Mouse (Mus musculus): ENCODE measurements around the gene Rtn2. TPM values are rescaled to one million over a fixed set of nuclear protein-coding genes. Genes with fewer than 3 reads are reported as not detected.

The Rtn2 gene
- polyA plus RNA-seq, 1 experiment from 2014 or later, result 5.6 TPM

GRCm38 (mm10) chr7:19337122-19337521 lies 54.7 kb downstream of the Rtn2 start:
- H3K27me3 ChIP-seq (ENCODE audit: low read depth, poor library complexity, severe bottlenecking), result peaks cover 27% of the 10 kb centered on the region
- WGBS, result 66% methylated on average over 10 of the region's 10 CpGs
- no peak overlapping the region for H3K4me3 ChIP-seq
- no peak overlapping the region for H3K27ac ChIP-seq
- no peaks in the 10 kb centered on the region for H3K9me3 ChIP-seq (replicated peaks)
- DNase-seq (ENCODE audit: low spot score), result no peak
- H3K4me1 ChIP-seq, result peaks cover 28% of the 10 kb centered on the region
- H3K36me3 ChIP-seq, result no peaks in the 10 kb centered on the region

- Histone ChIP-seq H3K4me3 (no peak overlapping the region), H3K4me1 (peaks cover 30% of the 10 kb centered on the region), H3K9me3 (replicated peaks) (no peaks in the 10 kb centered on the region), H3K27me3 (ENCODE audit: low read depth, poor library complexity, severe bottlenecking) (peaks cover 26% of the 10 kb centered on the region), H3K36me3 (no peaks in the 10 kb centered on the region), H3K27ac (no peak overlapping the region)
- 52% methylated on average over 2 of the region's 2 CpGs for WGBS
- no peak for DNase-seq (ENCODE audit: low spot score)
Measured at GRCm38 (mm10) chr7:19338060-19338459, 55.6 kb downstream of the Rtn2 start.

GRCm38 (mm10) chr7:19338596-19338995 lies 56.2 kb downstream of the Rtn2 start:
- H3K4me1 ChIP-seq, result peaks cover 29% of the 10 kb centered on the region
- no peak for DNase-seq (ENCODE audit: low spot score)
- no peak overlapping the region for H3K27ac ChIP-seq
- no peaks in the 10 kb centered on the region for H3K9me3 ChIP-seq (replicated peaks)
- no peaks in the 10 kb centered on the region for H3K36me3 ChIP-seq
- peaks cover 26% of the 10 kb centered on the region for H3K27me3 ChIP-seq (ENCODE audit: low read depth, poor library complexity, severe bottlenecking)
- H3K4me3 ChIP-seq, result no peak overlapping the region
- WGBS, result 76% methylated on average over 7 of the region's 7 CpGs

GRCm38 (mm10) chr7:19341250-19341649 lies 58.8 kb downstream of the Rtn2 start:
- DNase-seq (ENCODE audit: low spot score), result peak; percentile 29
- Histone ChIP-seq H3K4me1 (peaks cover 41% of the 10 kb centered on the region), H3K9me3 (replicated peaks) (no peaks in the 10 kb centered on the region), H3K27ac (no peak overlapping the region), H3K27me3 (ENCODE audit: low read depth, poor library complexity, severe bottlenecking) (peaks cover 18% of the 10 kb centered on the region), H3K36me3 (no peaks in the 10 kb centered on the region), H3K4me3 (peak overlapping the region; percentile 63; the same call in 1 of the 2 replicates)
- 20% methylated on average over 10 of the region's 10 CpGs for WGBS

- DNase-seq (ENCODE audit: low spot score), result peak; percentile 57
- peak overlapping the region; percentile 53; the same call in 1 of the 2 replicates for H3K27ac ChIP-seq
- H3K27me3 ChIP-seq (ENCODE audit: low read depth, poor library complexity, severe bottlenecking), result peaks cover 18% of the 10 kb centered on the region
- H3K4me3 ChIP-seq, result peak overlapping the region; percentile 63
- peaks cover 42% of the 10 kb centered on the region for H3K4me1 ChIP-seq
- 2% methylated on average over 41 of the region's 41 CpGs for WGBS
- H3K36me3 ChIP-seq, result 0 out of 2 replicates have a peak, but pooled peaks cover 2% of the 10 kb centered on the region
- H3K9me3 ChIP-seq (replicated peaks), result no peaks in the 10 kb centered on the region
Measured at GRCm38 (mm10) chr7:19341761-19342409, 59.5 kb downstream of the Rtn2 start.

- peak overlapping the region; percentile 63 for H3K4me3 ChIP-seq
- H3K36me3 ChIP-seq, result peaks cover 5% of the 10 kb centered on the region
- H3K27ac ChIP-seq, result 0 out of 2 replicates have a peak overlapping the region, but pooled peaks have one; percentile 53
- peaks cover 18% of the 10 kb centered on the region for H3K27me3 ChIP-seq (ENCODE audit: low read depth, poor library complexity, severe bottlenecking)
- WGBS, result under 1% methylated on average over 27 of the region's 27 CpGs
- no peaks in the 10 kb centered on the region for H3K9me3 ChIP-seq (replicated peaks)
- DNase-seq (ENCODE audit: low spot score), result peak; percentile 91
- H3K4me1 ChIP-seq, result peaks cover 42% of the 10 kb centered on the region
Measured at GRCm38 (mm10) chr7:19342481-19343027, 60.1 kb downstream of the Rtn2 start.

- DNase-seq (ENCODE audit: low spot score), result peak; percentile 81
- H3K27ac ChIP-seq, result no peak overlapping the region
- H3K4me3 ChIP-seq, result peak overlapping the region; percentile 63
- peaks cover 42% of the 10 kb centered on the region for H3K4me1 ChIP-seq
- peaks cover 18% of the 10 kb centered on the region for H3K27me3 ChIP-seq (ENCODE audit: low read depth, poor library complexity, severe bottlenecking)
- H3K9me3 ChIP-seq (replicated peaks), result no peaks in the 10 kb centered on the region
- peaks cover 13% of the 10 kb centered on the region for H3K36me3 ChIP-seq
- 3% methylated on average over 11 of the region's 11 CpGs for WGBS
Measured at GRCm38 (mm10) chr7:19343210-19343808, 60.9 kb downstream of the Rtn2 start.

GRCm38 (mm10) chr7:19344237-19344847 lies 61.9 kb downstream of the Rtn2 start, which contains the start of gene Ercc1:
Gene Ercc1 (plus strand): TSS chr7:19344778.
- H3K4me1 ChIP-seq, result peaks cover 42% of the 10 kb centered on the region
- H3K27ac ChIP-seq, result peak within 1 kb of the TSS; percentile 93
- peak within 1 kb of the TSS; percentile 65 for H3K4me3 ChIP-seq
- peaks cover 18% of the 10 kb centered on the region for H3K27me3 ChIP-seq (ENCODE audit: low read depth, poor library complexity, severe bottlenecking)
- H3K36me3 ChIP-seq, result peaks cover 23% of the 10 kb centered on the region
- no peak for DNase-seq (ENCODE audit: low spot score)
- H3K9me3 ChIP-seq (replicated peaks), result no peaks in the 10 kb centered on the region
- WGBS, result 31% methylated on average over 12 of the region's 12 CpGs

- H3K4me3 ChIP-seq, result peak overlapping the region; percentile 65
- peaks cover 30% of the 10 kb centered on the region for H3K36me3 ChIP-seq
- DNase-seq (ENCODE audit: low spot score), result peak; percentile 98
- WGBS, result under 1% methylated on average over 31 of the region's 31 CpGs
- H3K4me1 ChIP-seq, result peaks cover 42% of the 10 kb centered on the region
- peak overlapping the region; percentile 93 for H3K27ac ChIP-seq
- H3K27me3 ChIP-seq (ENCODE audit: low read depth, poor library complexity, severe bottlenecking), result peaks cover 18% of the 10 kb centered on the region
- no peaks in the 10 kb centered on the region for H3K9me3 ChIP-seq (replicated peaks)
Measured at GRCm38 (mm10) chr7:19344938-19345471, 62.6 kb downstream of the Rtn2 start.

Other genes starting within 250 kb of the Rtn2 start
- not detected in 2 replicates for gene Rsph6a, start 227.9 kb upstream of the Rtn2 start, polyA plus RNA-seq (2016; fragmentation: Nextera tagmentation; extraction: Ambion mirVana)
- 20.0 and 21.4 TPM in 2 replicates for gene Dmwd, start 206.4 kb upstream of the Rtn2 start, polyA plus RNA-seq (2016; fragmentation: Nextera tagmentation; extraction: Ambion mirVana)
- gene Dmpk, start 198.8 kb upstream of the Rtn2 start, polyA plus RNA-seq (2016; fragmentation: Nextera tagmentation; extraction: Ambion mirVana), result 7.2 and 8.7 TPM in 2 replicates
- gene Six5, start 188.0 kb upstream of the Rtn2 start, polyA plus RNA-seq (2016; fragmentation: Nextera tagmentation; extraction: Ambion mirVana), result 5.7 and 7.5 TPM in 2 replicates
- 1.1 and 2.2 TPM in 2 replicates for gene Gm4969, start 164.3 kb upstream of the Rtn2 start, polyA plus RNA-seq (2016; fragmentation: Nextera tagmentation; extraction: Ambion mirVana)
- 15.2 and 19.6 TPM in 2 replicates for gene Fbxo46, start 162.8 kb upstream of the Rtn2 start, polyA plus RNA-seq (2016; fragmentation: Nextera tagmentation; extraction: Ambion mirVana)
- gene Qpctl, start 133.3 kb upstream of the Rtn2 start, polyA plus RNA-seq (2016; fragmentation: Nextera tagmentation; extraction: Ambion mirVana), result 12.5 and 14.4 TPM in 2 replicates
- gene Snrpd2, start 132.9 kb upstream of the Rtn2 start, polyA plus RNA-seq (2016; fragmentation: Nextera tagmentation; extraction: Ambion mirVana), result 176 and 199 TPM in 2 replicates
- gene Gipr, start 116.5 kb upstream of the Rtn2 start, polyA plus RNA-seq (2016; fragmentation: Nextera tagmentation; extraction: Ambion mirVana), result 0.06 and 0.09 TPM in 2 replicates
- gene Eml2, start 106.2 kb upstream of the Rtn2 start, polyA plus RNA-seq (2016; fragmentation: Nextera tagmentation; extraction: Ambion mirVana), result 3.2 and 6.4 TPM in 2 replicates
- gene Gpr4, start 70.1 kb upstream of the Rtn2 start, polyA plus RNA-seq (2016; fragmentation: Nextera tagmentation; extraction: Ambion mirVana), result 6.5 and 8.5 TPM in 2 replicates
- gene Opa3, start 54.3 kb upstream of the Rtn2 start, polyA plus RNA-seq (2016; fragmentation: Nextera tagmentation; extraction: Ambion mirVana), result 45.7 and 48.7 TPM in 2 replicates
- gene Vasp, start 10.8 kb upstream of the Rtn2 start, polyA plus RNA-seq (2016; fragmentation: Nextera tagmentation; extraction: Ambion mirVana), result 68.1 and 75.7 TPM in 2 replicates
- gene Ppm1n, start 2.6 kb upstream of the Rtn2 start, polyA plus RNA-seq (2016; fragmentation: Nextera tagmentation; extraction: Ambion mirVana), result 0.16 and 0.39 TPM in 2 replicates
- 0.04 and 0.11 TPM in 2 replicates for gene Fosb, start 27.4 kb downstream of the Rtn2 start, polyA plus RNA-seq (2016; fragmentation: Nextera tagmentation; extraction: Ambion mirVana)
- 97.8 and 101 TPM in 2 replicates for gene Ercc1, start 62.2 kb downstream of the Rtn2 start, polyA plus RNA-seq (2016; fragmentation: Nextera tagmentation; extraction: Ambion mirVana)
- gene Cd3eap, start 76.9 kb downstream of the Rtn2 start, polyA plus RNA-seq (2016; fragmentation: Nextera tagmentation; extraction: Ambion mirVana), result 28.3 and 31.4 TPM in 2 replicates
- gene Ppp1r13l, start 77.1 kb downstream of the Rtn2 start, polyA plus RNA-seq (2016; fragmentation: Nextera tagmentation; extraction: Ambion mirVana), result 6.5 and 7.0 TPM in 2 replicates
- 25.6 and 26.6 TPM in 2 replicates for gene Ercc2, start 99.4 kb downstream of the Rtn2 start, polyA plus RNA-seq (2016; fragmentation: Nextera tagmentation; extraction: Ambion mirVana)
- 3.3 and 4.4 TPM in 2 replicates for gene Klc3, start 121.5 kb downstream of the Rtn2 start, polyA plus RNA-seq (2016; fragmentation: Nextera tagmentation; extraction: Ambion mirVana)
- gene Ckm, start 122.2 kb downstream of the Rtn2 start, polyA plus RNA-seq (2016; fragmentation: Nextera tagmentation; extraction: Ambion mirVana), result not detected in 2 replicates
- gene Mark4, start 176.2 kb downstream of the Rtn2 start, polyA plus RNA-seq (2016; fragmentation: Nextera tagmentation; extraction: Ambion mirVana), result 7.6 and 8.0 TPM in 2 replicates
- 1.2 and 1.7 TPM in 2 replicates for gene Exoc3l2, start 180.7 kb downstream of the Rtn2 start, polyA plus RNA-seq (2016; fragmentation: Nextera tagmentation; extraction: Ambion mirVana)
- 2.3 and 2.4 TPM in 2 replicates for gene Bloc1s3, start 225.7 kb downstream of the Rtn2 start, polyA plus RNA-seq (2016; fragmentation: Nextera tagmentation; extraction: Ambion mirVana)
- 74.0 and 90.5 TPM in 2 replicates for gene Trappc6a, start 225.8 kb downstream of the Rtn2 start, polyA plus RNA-seq (2016; fragmentation: Nextera tagmentation; extraction: Ambion mirVana)
- 0.10 and 0.11 TPM in 2 replicates for gene Nkpd1, start 235.2 kb downstream of the Rtn2 start, polyA plus RNA-seq (2016; fragmentation: Nextera tagmentation; extraction: Ambion mirVana)

Data from limb, embryonic 10.5 days (tissue).